Mouse (Mus musculus): ENCODE data around the gene Vmn2r83. TPM values are rescaled to one million over a fixed set of nuclear protein-coding genes. Genes with fewer than 3 reads are reported as not detected.

Gene Vmn2r83
- total and polyA plus RNA-seq, 3 experiments: not detected

- no peak for TF ChIP-seq TAL1 (IDR thresholded peaks at IDR 0.05; ENCODE audit: low read length)
- TF ChIP-seq SIN3A (IDR thresholded peaks at IDR 0.05; ENCODE audit: low read length): no peak
- no peak for TF ChIP-seq POLR2AphosphoS2 (IDR thresholded peaks at IDR 0.05; ENCODE audit: low read length)
- TF ChIP-seq USF2 (IDR thresholded peaks at IDR 0.05; ENCODE audit: borderline replicate concordance in 1 of 2, insufficient read depth in 1 of 2, low read depth in 1 of 2, low read length in 2 of 2): no peak
Measured at GRCm38 (mm10) chr10:79530721-79531120, 62.2 kb downstream of the Vmn2r83 start (continued).

GRCm38 (mm10) chr10:79531593-79531992 lies 63.1 kb downstream of the Vmn2r83 start:
- H3K9me3 ChIP-seq (replicated peaks; ENCODE audit: insufficient read depth, low read length): no peaks in the 10 kb centered on the region
- 0 out of 4 replicates have a peak, but pooled peaks cover 0 to 3% of the 10 kb centered on the region in 2 experiments for H3K36me3 ChIP-seq (ENCODE audit: control insufficient read depth in 1 of 2, insufficient read depth in 2 of 2, low read length in 2 of 2)
- H3K79me2 ChIP-seq (ENCODE audit: control insufficient read depth, insufficient read depth, low read length, poor library complexity): no peaks in the 10 kb centered on the region; the same call in 1 of the 2 replicates
- no peaks in the 10 kb centered on the region for H3K27me3 ChIP-seq (ENCODE audit: control insufficient read depth in 1 of 2, insufficient read depth in 2 of 2, low read length in 2 of 2)
- H3K4me3 ChIP-seq (ENCODE audit: control insufficient read depth in 1 of 2, insufficient read depth in 1 of 2, low read depth in 2 of 2, low read length in 2 of 2): no peak overlapping the region
- TF ChIP-seq POLR2A (IDR thresholded peaks at IDR 0.05; ENCODE audit: control insufficient read depth in 1 of 2, insufficient read depth in 1 of 2, low read depth in 1 of 2, low read length in 2 of 2, poor library complexity in 1 of 2) (no peak), MAX (IDR thresholded peaks at IDR 0.05; ENCODE audit: low read length) (no peak), MYC (IDR thresholded peaks at IDR 0.05; ENCODE audit: low read depth, low read length) (no peak), ZKSCAN1 (IDR thresholded peaks at IDR 0.05; ENCODE audit: low read depth, low read length) (no peak), TAL1 (IDR thresholded peaks at IDR 0.05; ENCODE audit: low read length) (no peak), RCOR1 (IDR thresholded peaks at IDR 0.05; ENCODE audit: low read depth, low read length) (no peak), USF2 (IDR thresholded peaks at IDR 0.05; ENCODE audit: borderline replicate concordance in 1 of 2, insufficient read depth in 1 of 2, low read depth in 1 of 2, low read length in 2 of 2) (no peak), TCF12 (IDR thresholded peaks at IDR 0.05; ENCODE audit: low read depth, low read length) (no peak), ZNF384 (IDR thresholded peaks at IDR 0.05; ENCODE audit: low read depth, low read length) (no peak), ELF1 (IDR thresholded peaks at IDR 0.05; ENCODE audit: low read depth, low read length) (no peak), UBTF (IDR thresholded peaks at IDR 0.05; ENCODE audit: borderline replicate concordance, insufficient read depth, low read depth, low read length) (no peak), GABPA (IDR thresholded peaks at IDR 0.05; ENCODE audit: low read depth, low read length) (no peak), NELFE (IDR thresholded peaks at IDR 0.05; ENCODE audit: low read depth, low read length) (no peak), SIN3A (IDR thresholded peaks at IDR 0.05; ENCODE audit: low read length) (no peak), CHD1 (IDR thresholded peaks at IDR 0.05; ENCODE audit: low read depth, low read length) (no peak)
- no peak overlapping the region for H3K9ac ChIP-seq (ENCODE audit: control insufficient read depth, low read depth, low read length, poor library complexity, severe bottlenecking)
- no peak overlapping the region for H3K27ac ChIP-seq (ENCODE audit: control insufficient read depth, low read depth, low read length)
- no peaks in the 10 kb centered on the region; a peak in 1 of 4 replicates for H3K4me1 ChIP-seq (ENCODE audit: control insufficient read depth in 1 of 2, insufficient read depth in 2 of 2, low read length in 2 of 2)
- DNase-seq (ENCODE audit: low read depth, low spot score): no peak

- DNase-seq (ENCODE audit: low read depth, low spot score): peak; percentile 36
- H3K9ac ChIP-seq (ENCODE audit: control insufficient read depth, low read depth, low read length, poor library complexity, severe bottlenecking): peak overlapping the region; percentile 74
- TF ChIP-seq MYC (IDR thresholded peaks at IDR 0.05; ENCODE audit: low read depth, low read length) (no peak), NELFE (IDR thresholded peaks at IDR 0.05; ENCODE audit: low read depth, low read length) (no peak), ETS1 (IDR thresholded peaks at IDR 0.05; ENCODE audit: low read depth, low read length) (no peak), MAX (IDR thresholded peaks at IDR 0.05; ENCODE audit: low read length) (no peak), MEF2A (IDR thresholded peaks at IDR 0.05; ENCODE audit: extremely low read depth, insufficient replicate concordance, low read depth, low read length, poor library complexity, severe bottlenecking) (no peak), MAZ (IDR thresholded peaks at IDR 0.05; ENCODE audit: low read depth, low read length) (no peak), POLR2A (IDR thresholded peaks at IDR 0.05; ENCODE audit: control insufficient read depth in 1 of 2, insufficient read depth in 1 of 2, low read depth in 1 of 2, low read length in 2 of 2, poor library complexity in 1 of 2) (no peak), KAT2A (conservative IDR thresholded peaks at IDR 0.05; ENCODE audit: low read depth, low read length) (no peak), SIN3A (IDR thresholded peaks at IDR 0.05; ENCODE audit: low read length) (no peak), UBTF (IDR thresholded peaks at IDR 0.05; ENCODE audit: borderline replicate concordance, insufficient read depth, low read depth, low read length) (no peak), CHD1 (IDR thresholded peaks at IDR 0.05; ENCODE audit: low read depth, low read length) (no peak), GABPA (IDR thresholded peaks at IDR 0.05; ENCODE audit: low read depth, low read length) (no peak), E2F4 (IDR thresholded peaks at IDR 0.05; ENCODE audit: borderline replicate concordance, low read depth, low read length) (no peak), SMC3 (IDR thresholded peaks at IDR 0.05; ENCODE audit: low read depth, low read length) (no peak), JUND (IDR thresholded peaks at IDR 0.05; ENCODE audit: low read depth, low read length) (no peak), RAD21 (IDR thresholded peaks at IDR 0.05; ENCODE audit: low read depth, low read length) (no peak), ZNF384 (IDR thresholded peaks at IDR 0.05; ENCODE audit: low read depth, low read length) (no peak), ZKSCAN1 (IDR thresholded peaks at IDR 0.05; ENCODE audit: low read depth, low read length) (no peak)
- H3K79me2 ChIP-seq (ENCODE audit: control insufficient read depth, insufficient read depth, low read length, poor library complexity): no peaks in the 10 kb centered on the region; the same call in 1 of the 2 replicates
- no peaks in the 10 kb centered on the region for H3K9me3 ChIP-seq (replicated peaks; ENCODE audit: insufficient read depth, low read length)
- no peak overlapping the region for H3K27ac ChIP-seq (ENCODE audit: control insufficient read depth, low read depth, low read length)
- H3K4me3 ChIP-seq (ENCODE audit: control insufficient read depth in 1 of 2, insufficient read depth in 1 of 2, low read depth in 2 of 2, low read length in 2 of 2): peak overlapping the region; percentile 69 to 98
- H3K27me3 ChIP-seq (ENCODE audit: control insufficient read depth in 1 of 2, insufficient read depth in 2 of 2, low read length in 2 of 2): no peaks in the 10 kb centered on the region
- H3K36me3 ChIP-seq (ENCODE audit: control insufficient read depth in 1 of 2, insufficient read depth in 2 of 2, low read length in 2 of 2): 0 out of 4 replicates have a peak, but pooled peaks cover 0 to 3% of the 10 kb centered on the region in 2 experiments
- H3K4me1 ChIP-seq (ENCODE audit: control insufficient read depth in 1 of 2, insufficient read depth in 2 of 2, low read length in 2 of 2): no peaks in the 10 kb centered on the region; a peak in 1 of 4 replicates
Measured at GRCm38 (mm10) chr10:79532678-79533077, 64.1 kb downstream of the Vmn2r83 start.
